Mouse (Mus musculus) macrophage (primary cell): ENCODE measurements around the gene Slc5a3. TPM values are rescaled to one million over a fixed set of nuclear protein-coding genes. Genes with fewer than 3 reads are reported as not detected.

Experiments
- H3K27ac ChIP-seq: fragments of 350-480 bp; formaldehyde crosslinking; 2 replicates; pipeline ENCODE4 v1.9.0; 2021
- H3K36me3 ChIP-seq: fragments of 350-480 bp; formaldehyde crosslinking; 2 replicates; pipeline ENCODE4 v1.9.0; 2021; ENCODE audit errors: inconsistent target
- H3K4me3 ChIP-seq: fragments of 350-480 bp; formaldehyde crosslinking; 2 replicates; pipeline ENCODE4 v1.9.0; 2021; ENCODE audit errors: inconsistent target
- H3K79me2 ChIP-seq: fragments of 350-480 bp; formaldehyde crosslinking; 2 replicates; pipeline ENCODE4 v1.9.0; 2021; ENCODE audit errors: inconsistent target
- WGBS: methylation state at CpG from one replicate; pipeline ENCODE4 v1.1.7; 2026; ENCODE audit warnings: inconsistent platforms; ENCODE audit not compliant: missing documents; 5-methylcytosine and 5-hydroxymethylcytosine counted together
- polyA plus RNA-seq: library from polyadenylated mRNA; stranded (reverse); fragments of 250-400 nt; gene quantifications from 3 replicates; pipeline ENCODE4 v1.2.4, GENCODE M21; 2018; ENCODE audit warnings: inconsistent platforms

Gene Slc5a3
- polyA plus RNA-seq, 1 experiment from 2014 or later, result 0.62 TPM

- 93% methylated on average over 17 of the region's 17 CpGs for WGBS
- Histone ChIP-seq H3K27ac (no peak overlapping the region), H3K4me3 (no peak overlapping the region), H3K79me2 (no peaks in the 10 kb centered on the region), H3K36me3 (no peaks in the 10 kb centered on the region)
Observed at GRCm38 (mm10) chr16:92120899-92121531, 62.9 kb downstream of the Slc5a3 start.

- Histone ChIP-seq H3K79me2 (no peaks in the 10 kb centered on the region), H3K4me3 (no peak overlapping the region), H3K36me3 (no peaks in the 10 kb centered on the region), H3K27ac (no peak overlapping the region)
- WGBS, result 65% methylated on average over 4 of the region's 4 CpGs
Observed at GRCm38 (mm10) chr16:92127226-92127625, 69.1 kb downstream of the Slc5a3 start.

- Histone ChIP-seq H3K4me3 (no peak overlapping the region), H3K79me2 (no peaks in the 10 kb centered on the region), H3K36me3 (no peaks in the 10 kb centered on the region), H3K27ac (no peak overlapping the region)
- WGBS, result 83% methylated on average over 5 of the region's 5 CpGs
Observed at GRCm38 (mm10) chr16:92127666-92128065, 69.5 kb downstream of the Slc5a3 start.

- H3K79me2 ChIP-seq, result no peaks in the 10 kb centered on the region
- 88% methylated on average over 8 of the region's 8 CpGs for WGBS
- H3K27ac ChIP-seq, result no peak overlapping the region
- no peak overlapping the region for H3K4me3 ChIP-seq
- H3K36me3 ChIP-seq, result no peaks in the 10 kb centered on the region
Observed at GRCm38 (mm10) chr16:92129843-92130242, 71.7 kb downstream of the Slc5a3 start.

- Histone ChIP-seq H3K27ac (no peak overlapping the region), H3K36me3 (no peaks in the 10 kb centered on the region), H3K79me2 (no peaks in the 10 kb centered on the region), H3K4me3 (no peak overlapping the region)
- WGBS, result 95% methylated on average over 4 of the region's 4 CpGs
Observed at GRCm38 (mm10) chr16:92132511-92132910, 74.4 kb downstream of the Slc5a3 start.

GRCm38 (mm10) chr16:92134148-92134764, 76.1 kb downstream of the Slc5a3 start:
- H3K27ac ChIP-seq, result no peak overlapping the region
- 93% methylated on average over 11 of the region's 11 CpGs for WGBS
- no peak overlapping the region for H3K4me3 ChIP-seq
- no peaks in the 10 kb centered on the region for H3K36me3 ChIP-seq
- no peaks in the 10 kb centered on the region for H3K79me2 ChIP-seq

- 92% methylated on average over 12 of the region's 15 CpGs for WGBS
- no peak overlapping the region for H3K4me3 ChIP-seq
- no peaks in the 10 kb centered on the region for H3K79me2 ChIP-seq
- H3K36me3 ChIP-seq, result no peaks in the 10 kb centered on the region
- no peak overlapping the region for H3K27ac ChIP-seq
Observed at GRCm38 (mm10) chr16:92136275-92136674, 78.2 kb downstream of the Slc5a3 start.

Other genes starting within 250 kb of the Slc5a3 start
- gene Mrps6, start 52 bp upstream of the Slc5a3 start, polyA plus RNA-seq, result 18.9 to 32.5 TPM (median 22.6 TPM) in 3 replicates
- gene Gm49711, start within 50 bp of the Slc5a3 start, polyA plus RNA-seq, result not detected in 3 replicates
- gene Kcne2, start 234.1 kb downstream of the Slc5a3 start, polyA plus RNA-seq, result not detected in 3 replicates
- gene Smim11, start 243.0 kb downstream of the Slc5a3 start, polyA plus RNA-seq, result 41.5 to 76.0 TPM (median 45.7 TPM) in 3 replicates